Mouse (Mus musculus) thymus, postnatal 10 days (tissue): ENCODE measurements around the gene Kmt2a.

ENCODE experiments used
- DNase-seq, 2 experiments: peaks; one replicate each; pipeline ENCODE4 v3.0.0; 2021; ENCODE audit warnings: low spot score in 2 of 2

Gene Kmt2a

GRCm38 (mm10) chr9:44879694-44880271 is 1.3 kb downstream of the Kmt2a start:
- peak; percentile 52 to 65 for DNase-seq

GRCm38 (mm10) chr9:44878776-44879500 is 2.2 kb downstream of the Kmt2a start:
- peak; percentile 41 to 45 for DNase-seq

GRCm38 (mm10) chr9:44877686-44878085 is 3.4 kb downstream of the Kmt2a start:
- no peak for DNase-seq

- no peak for DNase-seq
Measured at GRCm38 (mm10) chr9:44875476-44875875, 5.6 kb downstream of the Kmt2a start.

- DNase-seq, result no peak
Measured at GRCm38 (mm10) chr9:44874198-44874597, 6.9 kb downstream of the Kmt2a start.

GRCm38 (mm10) chr9:44873665-44874064 is 7.4 kb downstream of the Kmt2a start:
- DNase-seq, result no peak

- peak in 1 of 2 experiments; percentile 19 for DNase-seq
Measured at GRCm38 (mm10) chr9:44868336-44869094, 12.6 kb downstream of the Kmt2a start.

GRCm38 (mm10) chr9:44867664-44868063 is 13.4 kb downstream of the Kmt2a start:
- DNase-seq, result no peak

- no peak for DNase-seq
Measured at GRCm38 (mm10) chr9:44866501-44867240, 14.4 kb downstream of the Kmt2a start.

- no peak for DNase-seq
Measured at GRCm38 (mm10) chr9:44861121-44861520, 20.0 kb downstream of the Kmt2a start.

- DNase-seq, result no peak
Measured at GRCm38 (mm10) chr9:44858657-44859056, 22.4 kb downstream of the Kmt2a start.

- DNase-seq, result no peak
Measured at GRCm38 (mm10) chr9:44857405-44857992, 23.6 kb downstream of the Kmt2a start.

- DNase-seq, result no peak
Measured at GRCm38 (mm10) chr9:44855153-44855552, 25.9 kb downstream of the Kmt2a start.

- no peak for DNase-seq
Measured at GRCm38 (mm10) chr9:44847446-44847845, 33.6 kb downstream of the Kmt2a start.

GRCm38 (mm10) chr9:44841241-44841640 is 39.9 kb downstream of the Kmt2a start:
- DNase-seq, result peak in 1 of 2 experiments; percentile 41

- DNase-seq, result peak; percentile 60 to 84
Measured at GRCm38 (mm10) chr9:44836439-44836838, 44.7 kb downstream of the Kmt2a start.

GRCm38 (mm10) chr9:44832356-44832755 is 48.7 kb downstream of the Kmt2a start:
- DNase-seq, result no peak

GRCm38 (mm10) chr9:44830506-44830905 is 50.6 kb downstream of the Kmt2a start:
- no peak for DNase-seq

GRCm38 (mm10) chr9:44828944-44829343 is 52.2 kb downstream of the Kmt2a start:
- DNase-seq, result no peak

GRCm38 (mm10) chr9:44826660-44827059 is 54.4 kb downstream of the Kmt2a start:
- DNase-seq, result no peak
